Mouse (Mus musculus) liver, embryonic 14.5 days (tissue): ENCODE measurements around the gene Abl1. TPM values are rescaled to one million over a fixed set of nuclear protein-coding genes. Genes with fewer than 3 reads are reported as not detected.
A peak's percentile ranks its signal among the peaks of the same experiment; 100 is the strongest.

Experiments
- ATAC-seq: fragments of 200-750 bp; cut with Nextera tagmentation; 2 replicates; pipeline ENCODE4 v1.8.0; 2017; ENCODE audit warnings: moderate number of reproducible peaks, mild to moderate bottlenecking, moderate library complexity; ENCODE audit not compliant: insufficient read depth
- DNase-seq, 3 experiments: peaks; one replicate each; pipeline ENCODE4 v3.0.0-alpha.2; 2012 to 2013; ENCODE audit warnings: low read depth in 3 of 3, low spot score in 3 of 3
- H3K27ac ChIP-seq: fragments of 300-500 bp; sonication (generic); 2 replicates; pipeline ENCODE4 v1.5.1; 2014; ENCODE audit warnings: moderate library complexity, mild to moderate bottlenecking, control low read depth, inconsistent platforms
- H3K27me3 ChIP-seq: fragments of 300-500 bp; sonication (generic); 2 replicates; pipeline ENCODE4 v1.6.1; 2014; ENCODE audit warnings: mild to moderate bottlenecking, low read length, moderate library complexity; ENCODE audit not compliant: control insufficient read depth, insufficient read depth
- H3K36me3 ChIP-seq: fragments of 300-500 bp; sonication (generic); replicated peaks from 2 replicates; pipeline ENCODE4 v1.6.1; 2014; ENCODE audit warnings: low read depth; ENCODE audit not compliant: control insufficient read depth, insufficient read depth
- H3K4me1 ChIP-seq, 2 experiments: fragments of 200-500 bp in 1 of 2; fragments of 300-500 bp in 1 of 2; sonication (generic) in 1 of 2; replicated peaks; 2 replicates each; pipeline ENCODE4 v1.6.1; 2012 to 2014; ENCODE audit warnings: antibody characterized with exemption in 1 of 2, inconsistent platforms in 1 of 2, low read length in 1 of 2; ENCODE audit not compliant: control insufficient read depth in 2 of 2, insufficient read depth in 2 of 2
- H3K4me2 ChIP-seq: fragments of 300-500 bp; sonication (generic); 2 replicates; pipeline ENCODE4 v1.6.1; 2014; ENCODE audit warnings: low read depth, mild to moderate bottlenecking, control low read depth, moderate library complexity
- H3K4me3 ChIP-seq, 2 experiments: fragments of 200-500 bp in 1 of 2; fragments of 300-500 bp in 1 of 2; sonication (generic) in 1 of 2; 2 replicates each; pipeline ENCODE4 v1.5.1; 2012 to 2014; ENCODE audit warnings: low read depth in 2 of 2, low read length in 2 of 2, mild to moderate bottlenecking in 2 of 2, control low read depth in 1 of 2, inconsistent platforms in 1 of 2, moderate library complexity in 1 of 2; ENCODE audit not compliant: insufficient read depth in 1 of 2
- H3K9ac ChIP-seq: fragments of 300-500 bp; sonication (generic); replicated peaks from 2 replicates; pipeline ENCODE4 v1.6.1; 2014; ENCODE audit warnings: mild to moderate bottlenecking, control low read depth, moderate library complexity
- H3K9me3 ChIP-seq: fragments of 300-500 bp; sonication (generic); 2 replicates; pipeline ENCODE4 v1.6.1; 2016; ENCODE audit warnings: low read length, mixed read lengths; ENCODE audit not compliant: control insufficient read depth
- CTCF ChIP-seq: IDR thresholded peaks from 2 replicates; pipeline ENCODE4 v1.5.1; 2016; ENCODE audit warnings: antibody characterized with exemption, low read depth, control low read depth
- EP300 ChIP-seq: IDR thresholded peaks from 2 replicates; pipeline ENCODE4 v1.6.1; 2016; ENCODE audit warnings: antibody characterized with exemption, low read depth
- WGBS: fragments of 180-500 bp; shearing (Covaris S2); extraction: QIAGEN DNeasy Blood & Tissue Kit; methylation state at CpG from one replicate; pipeline ENCODE4 v1.1.7; 2014; ENCODE audit not compliant: insufficient replicate concordance; 5-methylcytosine and 5-hydroxymethylcytosine counted together
- polyA plus RNA-seq, 2 experiments: library from polyadenylated mRNA; depleted of rRNA in 1 of 2; stranded (reverse) in 1 of 2; unstranded in 1 of 2; fragments of >200 nt; fragmentation: Nextera tagmentation in 1 of 2; extraction: Ambion mirVana in 1 of 2; gene quantifications; 2 replicates each; pipeline versions ENCODE4 v1.2.1 to v1.2.3; 2012 to 2014

The Abl1 gene
- 9.6 and 10.0 TPM in 2 replicates for polyA plus RNA-seq (2012; rRNA removed)
- polyA plus RNA-seq (2014; fragmentation: Nextera tagmentation; extraction: Ambion mirVana) = 4.8 and 6.9 TPM in 2 replicates

- H3K4me2 ChIP-seq = peak within 1 kb of the TSS; percentile 86
- H3K9ac ChIP-seq = peak within 1 kb of the TSS; percentile 91
- peak; percentile 100 for ATAC-seq
- no peaks in the 10 kb centered on the region for H3K9me3 ChIP-seq
- H3K4me1 ChIP-seq = peaks cover 10 to 21% of the 10 kb centered on the region in 2 experiments
- peak; percentile 56 for TF ChIP-seq CTCF
- TF ChIP-seq EP300 = no peak
- H3K4me3 ChIP-seq = peak within 1 kb of the TSS; percentile 87 to 88
- WGBS = under 1% methylated on average over 64 of the region's 64 CpGs
- peak; percentile 95 to 97 (median 96) for DNase-seq
- H3K27ac ChIP-seq = peak within 1 kb of the TSS; percentile 72
- no peaks in the 10 kb centered on the region for H3K36me3 ChIP-seq
- H3K27me3 ChIP-seq = no peaks in the 10 kb centered on the region
These were observed at the start of gene Abl1 for GRCm38 (mm10) chr2:31688074-31688925. Gene Abl1, plus strand, starts transcription at chr2:31688376.

GRCm38 (mm10) chr2:31638581-31639465 is 49.4 kb upstream of the Abl1 start:
- 5% methylated on average over 33 of the region's 34 CpGs for WGBS
- Histone ChIP-seq H3K9ac (no peak overlapping the region), H3K36me3 (no peaks in the 10 kb centered on the region), H3K4me3 (no peak overlapping the region), H3K27me3 (peaks cover 100% of the 10 kb centered on the region), H3K27ac (no peak overlapping the region), H3K9me3 (no peaks in the 10 kb centered on the region), H3K4me1 (no peaks in the 10 kb centered on the region), H3K4me2 (no peak overlapping the region)
- ATAC-seq (no peak), DNase-seq (no peak)
- TF ChIP-seq EP300 (no peak), CTCF (no peak)

- no peak for TF ChIP-seq CTCF
- no peak for TF ChIP-seq EP300
- Histone ChIP-seq H3K27me3 (peaks cover 99% of the 10 kb centered on the region), H3K4me3 (no peak overlapping the region), H3K9me3 (no peaks in the 10 kb centered on the region), H3K4me2 (no peak overlapping the region), H3K4me1 (no peaks in the 10 kb centered on the region), H3K27ac (no peak overlapping the region), H3K9ac (no peak overlapping the region), H3K36me3 (no peaks in the 10 kb centered on the region)
- DNase-seq = no peak
- 2% methylated on average over 12 of the region's 13 CpGs for WGBS
- no peak for ATAC-seq
These were observed 48.8 kb upstream of the Abl1 start for GRCm38 (mm10) chr2:31639466-31639760.

GRCm38 (mm10) chr2:31639901-31640608 is 48.1 kb upstream of the Abl1 start, which contains the start of gene Prdm12:
Gene Prdm12, plus strand, starts transcription at chr2:31640037.
- Histone ChIP-seq H3K27ac (no peak within 1 kb of the TSS), H3K4me1 (no peaks in the 10 kb centered on the region), H3K4me2 (no peak within 1 kb of the TSS), H3K36me3 (no peaks in the 10 kb centered on the region), H3K27me3 (peaks cover 98% of the 10 kb centered on the region), H3K9ac (no peak within 1 kb of the TSS), H3K9me3 (no peaks in the 10 kb centered on the region), H3K4me3 (no peak within 1 kb of the TSS)
- TF ChIP-seq CTCF = no peak
- no peak for TF ChIP-seq EP300
- DNase-seq (no peak), ATAC-seq (no peak)
- 2% methylated on average over 41 of the region's 41 CpGs for WGBS
